Mouse (Mus musculus) T-helper 1 cell (primary cell): ENCODE results near the gene Olfr1499.
"Not testable (repeated sequence)": the region's sequence is repeated elsewhere in the genome, so short reads cannot be mapped to it uniquely, and the experiment has no call there.

Source experiments
- in situ Hi-C: fragments of 300-600 bp; cut with MboI, MseI; formaldehyde crosslinking; loops from one replicate; pipeline ENCODE4 v1.15.1; 2025; ENCODE audit warnings: high pct_unique_total_duplicates

Olfr1499 gene

GRCm38 (mm10) chr19:13819347-13819746 is at the start of gene Olfr1499:
TSS of gene Olfr1499 (minus strand) at chr19:13819447.
- in situ Hi-C loops, result loop anchor here (25.0 kb wide), 2 partner anchors 1132 to 1282 kb away; partner anchors contain the start of genes Fam111a, Keg1 and Olfr1443

GRCm38 (mm10) chr19:13861495-13861894 is 42.2 kb upstream of the Olfr1499 start, which contains the start of gene Olfr1502:
TSS of gene Olfr1502 (plus strand) at chr19:13861795.
- in situ Hi-C loops, result no loop called here

- in situ Hi-C loops, result not testable (repeated sequence)
Observed at GRCm38 (mm10) chr19:13850592-13850991, 31.3 kb upstream of the Olfr1499 start, which contains the start of gene Olfr1501. TSS of gene Olfr1501 (minus strand) at chr19:13850692.

- in situ Hi-C loops, result no loop called here
Observed at GRCm38 (mm10) chr19:13830388-13830787, 11.1 kb upstream of the Olfr1499 start, which contains the start of gene Olfr1500. TSS of gene Olfr1500 (minus strand) at chr19:13830488.

- in situ Hi-C loops, result no loop called here
Observed at GRCm38 (mm10) chr19:13828447-13828846, 9.2 kb upstream of the Olfr1499 start.

GRCm38 (mm10) chr19:13820847-13821246 is 1.6 kb upstream of the Olfr1499 start:
- in situ Hi-C loops, result loop anchor here (25.0 kb wide), 2 partner anchors 1134 to 1284 kb away; partner anchors contain the start of genes Fam111a, Keg1 and Olfr1443

GRCm38 (mm10) chr19:13818827-13819226 is 420 bp downstream of the Olfr1499 start:
- in situ Hi-C loops, result loop anchor here (25.0 kb wide), 2 partner anchors 1132 to 1282 kb away; partner anchors contain the start of genes Fam111a, Keg1 and Olfr1443

GRCm38 (mm10) chr19:13812823-13813222 is 6.4 kb downstream of the Olfr1499 start:
- in situ Hi-C loops, result loop anchor here (25.0 kb wide), 2 partner anchors 1126 to 1276 kb away; partner anchors contain the start of genes Fam111a, Keg1 and Olfr1443

GRCm38 (mm10) chr19:13805486-13805885 is 13.8 kb downstream of the Olfr1499 start:
- in situ Hi-C loops, result loop anchor here (25.0 kb wide), 2 partner anchors 1118 to 1268 kb away; partner anchors contain the start of genes Fam111a, Keg1 and Olfr1443

- in situ Hi-C loops, result no loop called here
Observed at GRCm38 (mm10) chr19:13798102-13798501, 21.1 kb downstream of the Olfr1499 start, which contains the start of gene Olfr1497. TSS of gene Olfr1497 (minus strand) at chr19:13798202.

GRCm38 (mm10) chr19:13777578-13777977 is 41.7 kb downstream of the Olfr1499 start, which contains the start of gene Olfr1496:
TSS of gene Olfr1496 (plus strand) at chr19:13777878.
- in situ Hi-C loops, result no loop called here

GRCm38 (mm10) chr19:13768565-13769276 is 50.5 kb downstream of the Olfr1499 start:
- in situ Hi-C loops, result no loop called here

- in situ Hi-C loops, result no loop called here
Observed at GRCm38 (mm10) chr19:13764306-13764705, 54.9 kb downstream of the Olfr1499 start, which contains the start of gene Olfr1495. TSS of gene Olfr1495 (plus strand) at chr19:13764606.
